Mouse (Mus musculus) spleen, adult 2 months (tissue): Measurements from ENCODE around the gene Nectin1. TPM values are rescaled to one million over a fixed set of nuclear protein-coding genes. Genes with fewer than 3 reads are reported as not detected.

Experiments used
- DNase-seq, 2 experiments: peaks; one replicate each; pipeline versions ENCODE4 v3.0.0 to v3.0.0-alpha.2; 2012 to 2021; ENCODE audit warnings: low spot score in 2 of 2, low read depth in 1 of 2
- H3K27ac ChIP-seq: fragments of 200-500 bp; 2 replicates; pipeline ENCODE4 v1.5.1; 2012; ENCODE audit warnings: low read length, inconsistent platforms; ENCODE audit not compliant: insufficient read depth
- H3K27me3 ChIP-seq: fragments of 200-500 bp; 2 replicates; pipeline ENCODE4 v1.6.1; 2012; ENCODE audit warnings: mild to moderate bottlenecking, moderate library complexity, low read length, inconsistent platforms; ENCODE audit not compliant: control insufficient read depth, insufficient read depth
- H3K36me3 ChIP-seq: fragments of 200-500 bp; 2 replicates; pipeline ENCODE4 v1.6.1; 2012; ENCODE audit warnings: mild to moderate bottlenecking, low read length, inconsistent platforms; ENCODE audit not compliant: control insufficient read depth, insufficient read depth
- H3K4me1 ChIP-seq: fragments of 200-500 bp; 2 replicates; pipeline ENCODE4 v1.6.1; 2011; ENCODE audit warnings: inconsistent platforms; ENCODE audit not compliant: control insufficient read depth, insufficient read depth, insufficient read length
- H3K4me3 ChIP-seq: fragments of 200-500 bp; 2 replicates; pipeline ENCODE4 v1.5.1; 2011; ENCODE audit warnings: mild to moderate bottlenecking, inconsistent platforms; ENCODE audit not compliant: insufficient read depth, insufficient read length; ENCODE audit errors: extremely low read depth
- CTCF ChIP-seq: fragments of 200-500 bp; IDR thresholded peaks from 2 replicates; pipeline ENCODE4 v1.5.1; 2011; ENCODE audit warnings: mild to moderate bottlenecking, inconsistent platforms; ENCODE audit not compliant: insufficient read depth, insufficient read length, insufficient replicate concordance; ENCODE audit errors: extremely low read depth
- POLR2A ChIP-seq: fragments of 200-500 bp; IDR thresholded peaks from 2 replicates; pipeline ENCODE4 v1.6.1; 2011; ENCODE audit warnings: low read depth, low read length, inconsistent platforms
- WGBS: fragments of 180-500 bp; shearing (Covaris S2); methylation state at CpG from one replicate; pipeline ENCODE4 v1.1.7; 2018; 5-methylcytosine and 5-hydroxymethylcytosine counted together
- polyA plus RNA-seq: library from polyadenylated mRNA; depleted of rRNA; stranded (reverse); fragments of >200 nt; gene quantifications from 2 replicates; pipeline ENCODE4 v1.2.3, GENCODE M21; 2012

Nectin1 gene
- polyA plus RNA-seq, 1 experiment, result 5.1 TPM

DNA sequence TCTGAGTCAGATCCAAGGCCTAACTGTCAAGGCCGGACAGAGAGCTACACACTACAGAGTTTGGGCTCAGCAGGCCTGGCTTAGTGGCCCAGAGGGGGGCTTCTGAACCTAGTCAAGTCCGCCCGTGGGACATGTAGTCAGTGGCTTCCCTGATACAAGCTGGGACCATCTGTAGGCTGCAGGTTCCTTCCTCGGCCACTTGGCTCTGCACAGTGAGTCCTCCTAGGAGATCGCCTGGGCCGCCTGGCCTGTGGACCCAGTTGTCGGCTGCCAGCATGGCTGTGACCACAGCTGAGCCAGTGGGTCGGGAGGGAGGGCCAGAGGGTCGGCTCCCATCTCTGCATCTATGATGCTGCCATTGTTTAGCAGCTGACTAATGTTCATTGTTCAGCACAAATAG is 3.9 kb downstream of the Nectin1 start:
- H3K27ac ChIP-seq, result no peak overlapping the region
- 78% methylated on average over 9 of the region's 9 CpGs for WGBS
- H3K27me3 ChIP-seq, result peaks cover 24% of the 10 kb centered on the region
- no peak for DNase-seq
- no peaks in the 10 kb centered on the region for H3K36me3 ChIP-seq
- H3K4me3 ChIP-seq, result no peak overlapping the region
- peaks cover 7% of the 10 kb centered on the region; the same call in 1 of the 2 replicates for H3K4me1 ChIP-seq
- TF ChIP-seq CTCF (no peak), POLR2A (no peak)

DNA sequence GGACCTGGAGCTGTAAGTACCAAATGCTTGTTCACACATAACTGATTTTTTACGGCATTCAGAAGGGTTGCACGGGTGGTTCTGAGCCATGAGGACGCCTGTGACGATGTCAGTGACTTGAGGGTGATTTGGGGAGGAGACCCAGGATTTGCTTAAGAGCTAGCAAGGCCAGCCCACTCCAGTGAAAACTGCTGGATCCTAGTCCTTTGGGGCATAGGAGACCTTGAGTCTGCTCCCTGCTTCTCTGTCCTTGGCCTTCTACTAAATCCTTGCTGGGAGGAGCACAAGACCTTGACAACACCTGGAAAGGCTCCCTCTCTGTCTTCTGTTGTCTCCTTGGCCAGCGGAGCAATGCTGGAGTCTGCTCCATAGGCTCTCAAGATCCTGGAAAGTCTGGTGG is 4.7 kb downstream of the Nectin1 start:
- TF ChIP-seq CTCF (no peak), POLR2A (no peak)
- no peak for DNase-seq
- peaks cover 7% of the 10 kb centered on the region; the same call in 1 of the 2 replicates for H3K4me1 ChIP-seq
- WGBS, result 90% methylated on average over 5 of the region's 5 CpGs
- no peak overlapping the region for H3K27ac ChIP-seq
- peaks cover 24% of the 10 kb centered on the region for H3K27me3 ChIP-seq
- H3K36me3 ChIP-seq, result no peaks in the 10 kb centered on the region
- H3K4me3 ChIP-seq, result no peak overlapping the region

- H3K27me3 ChIP-seq, result peaks cover 11% of the 10 kb centered on the region
- WGBS, result 85% methylated on average over 9 of the region's 9 CpGs
These were observed 6.3 kb downstream of the Nectin1 start for GRCm38 (mm10) chr9:43750053-43750452.

GRCm38 (mm10) chr9:43751111-43751510 is 7.3 kb downstream of the Nectin1 start:
- DNase-seq, result no peak
- Histone ChIP-seq H3K4me3 (no peak overlapping the region), H3K4me1 (no peaks in the 10 kb centered on the region), H3K36me3 (no peaks in the 10 kb centered on the region), H3K27ac (no peak overlapping the region), H3K27me3 (peaks cover under 1% of the 10 kb centered on the region)
- WGBS, result 90% methylated on average over 8 of the region's 8 CpGs
- TF ChIP-seq POLR2A, result no peak

More at GRCm38 (mm10) chr9:43750053-43750452, 6.3 kb downstream of the Nectin1 start:
- Histone ChIP-seq H3K36me3 (no peaks in the 10 kb centered on the region), H3K4me3 (no peak overlapping the region), H3K4me1 (no peaks in the 10 kb centered on the region), H3K27ac (no peak overlapping the region)
- DNase-seq, result no peak
- TF ChIP-seq POLR2A, result no peak
- no peak for TF ChIP-seq CTCF

DNA sequence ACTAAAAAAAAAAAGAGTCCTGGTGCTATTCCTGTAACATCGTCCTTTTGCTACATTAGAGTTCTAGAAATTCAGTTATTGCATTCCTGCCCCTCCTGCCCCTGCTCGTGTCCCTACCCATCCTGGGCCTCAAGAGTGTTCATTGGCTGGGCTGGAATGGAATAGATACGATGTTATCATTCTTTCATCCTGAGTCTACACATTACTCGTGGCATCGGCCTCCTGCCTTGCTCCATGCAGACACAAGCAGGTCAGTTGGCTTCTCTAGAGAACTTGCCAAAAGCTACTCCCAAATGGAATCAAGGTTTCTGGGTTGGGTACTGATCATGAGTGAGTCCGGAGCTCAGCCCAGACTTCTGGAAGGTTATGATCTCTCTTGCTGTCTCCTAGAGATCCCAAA is 9.7 kb downstream of the Nectin1 start:
- Histone ChIP-seq H3K27me3 (no peaks in the 10 kb centered on the region), H3K4me1 (no peaks in the 10 kb centered on the region), H3K4me3 (no peak overlapping the region), H3K27ac (no peak overlapping the region), H3K36me3 (no peaks in the 10 kb centered on the region)
- no peak for DNase-seq
- TF ChIP-seq CTCF (no peak), POLR2A (no peak)
- WGBS, result 85% methylated on average over 6 of the region's 6 CpGs

GRCm38 (mm10) chr9:43754083-43754482 is 10.3 kb downstream of the Nectin1 start:
- whole genome bisulfite sequencing, result 89% methylated on average over 5 of the region's 5 CpGs
- TF ChIP-seq CTCF, result no peak
- TF ChIP-seq POLR2A, result no peak
- Histone ChIP-seq H3K36me3 (no peaks in the 10 kb centered on the region), H3K27me3 (no peaks in the 10 kb centered on the region), H3K4me3 (no peak overlapping the region), H3K27ac (no peak overlapping the region), H3K4me1 (no peaks in the 10 kb centered on the region)
- DNase-seq, result no peak

DNA sequence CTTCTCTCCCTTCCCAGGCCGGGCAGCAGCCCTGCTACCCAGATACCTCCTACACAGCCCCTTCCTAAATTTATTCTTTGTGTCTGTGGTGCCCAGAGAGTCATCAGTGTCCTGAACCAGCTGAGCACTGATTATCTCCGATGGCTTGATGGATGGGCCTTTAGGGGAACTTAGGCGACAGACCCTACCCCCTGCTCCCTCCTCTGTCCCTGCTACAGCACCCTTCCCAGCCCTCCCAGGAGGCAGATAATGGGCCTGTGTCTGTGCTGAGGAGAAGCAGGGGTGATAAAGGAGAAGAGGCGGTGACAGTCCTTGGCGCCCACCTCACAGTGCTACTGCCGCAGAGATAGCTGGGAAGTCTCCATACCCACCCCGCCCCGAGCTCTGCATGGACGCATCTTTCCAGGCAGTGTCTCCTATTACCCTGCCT is 11.0 kb downstream of the Nectin1 start:
- Histone ChIP-seq H3K4me3 (no peak overlapping the region), H3K27ac (no peak overlapping the region), H3K36me3 (no peaks in the 10 kb centered on the region), H3K27me3 (no peaks in the 10 kb centered on the region), H3K4me1 (no peaks in the 10 kb centered on the region)
- no peak for DNase-seq
- WGBS, result 90% methylated on average over 9 of the region's 9 CpGs
- TF ChIP-seq POLR2A, result no peak
- TF ChIP-seq CTCF, result no peak
